Mouse (Mus musculus) lung, postnatal 0 days (tissue): ENCODE data around the gene Ece1.

Experiments
- CTCF ChIP-seq: IDR thresholded peaks from 2 replicates; pipeline ENCODE4 v1.5.1; 2016; ENCODE audit warnings: antibody characterized with exemption, mild to moderate bottlenecking
- EP300 ChIP-seq: IDR thresholded peaks from 2 replicates; pipeline ENCODE4 v1.6.1; 2016; ENCODE audit warnings: antibody characterized with exemption, mild to moderate bottlenecking, control low read depth

DNA sequence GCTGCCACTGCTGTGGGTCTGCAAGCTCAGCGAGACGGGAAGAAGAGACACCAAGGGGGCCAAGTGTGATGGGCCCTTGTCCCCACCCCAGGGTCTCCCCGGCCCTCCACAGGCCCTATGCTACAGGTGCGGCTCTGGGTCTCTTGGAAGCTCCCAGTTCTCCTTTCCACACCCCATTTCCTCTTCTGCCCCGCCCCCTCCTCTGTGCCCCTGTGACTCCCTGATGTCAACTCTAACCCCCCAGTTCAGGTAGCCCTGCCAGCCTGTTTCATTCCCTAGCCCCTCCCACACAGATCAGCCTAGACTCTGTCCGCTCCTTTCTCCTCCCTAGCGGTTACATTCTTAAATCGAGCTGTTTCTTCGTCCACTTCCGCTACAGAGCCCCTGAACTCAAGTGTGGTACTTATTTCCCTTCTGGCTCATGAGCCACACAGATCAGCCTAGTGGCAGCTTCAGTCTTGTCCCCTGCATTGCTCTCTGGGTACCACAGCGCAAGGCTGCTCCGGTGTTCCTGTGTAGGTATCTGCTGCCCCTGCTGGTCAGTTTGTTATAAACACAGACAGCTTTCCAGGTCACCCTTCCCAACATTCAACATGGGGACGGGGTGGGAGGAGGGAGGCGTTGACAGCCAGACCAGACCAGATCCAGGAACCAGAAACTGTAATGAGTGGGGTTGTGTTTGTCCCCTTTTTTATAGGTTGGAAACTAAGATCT, 26.3 kb upstream of the Ece1 start:
- peak; percentile 95 for TF ChIP-seq CTCF
- no peak for TF ChIP-seq EP300
